Mouse (Mus musculus): ENCODE measurements around the gene Dusp12.

- no peak for TF ChIP-seq CTCF (IDR thresholded peaks at IDR 0.05; ENCODE audit: control insufficient read depth, insufficient read depth, insufficient read length)
- TF ChIP-seq USF1 (IDR thresholded peaks at IDR 0.05; ENCODE audit: low read depth): no peak
- no peak for TF ChIP-seq MAX (IDR thresholded peaks at IDR 0.05)
- no peak for TF ChIP-seq MYOD1 (IDR thresholded peaks at IDR 0.05; ENCODE audit: control insufficient read depth, insufficient read length, low read depth)
- no peak for TF ChIP-seq CEBPB (IDR thresholded peaks at IDR 0.05; ENCODE audit: low read depth)
- no peak for TF ChIP-seq FOSL1 (IDR thresholded peaks at IDR 0.05; ENCODE audit: insufficient read depth, low read length, poor library complexity, severe bottlenecking)
- TF ChIP-seq MYOG (IDR thresholded peaks at IDR 0.05; ENCODE audit: control insufficient read depth, extremely low read depth, insufficient read length): no peak
Observed at GRCm38 (mm10) chr1:170829344-170829743, 56.0 kb downstream of the Dusp12 start.

Measured in C2C12 (cell line).